Mouse (Mus musculus) ES-E14 (cell line): ENCODE data around the gene Rph3a. TPM values are rescaled to one million over a fixed set of nuclear protein-coding genes. Genes with fewer than 3 reads are reported as not detected.

Source experiments
- DNase-seq: peaks from one replicate; pipeline ENCODE4 v3.0.0-alpha.2; 2013; ENCODE audit warnings: low read depth, low spot score
- H3K27ac ChIP-seq: 2 replicates; pipeline ENCODE4 v1.5.1; 2012; ENCODE audit warnings: low read depth, mild to moderate bottlenecking, low read length, moderate library complexity, mixed read lengths; ENCODE audit not compliant: poor library complexity, insufficient read depth, severe bottlenecking
- H3K36me3 ChIP-seq: 2 replicates; pipeline ENCODE4 v1.6.1; 2012; ENCODE audit warnings: mild to moderate bottlenecking, low read length, moderate library complexity, mixed read lengths; ENCODE audit not compliant: control insufficient read depth, poor library complexity, insufficient read depth, severe bottlenecking
- H3K4me1 ChIP-seq, 2 experiments: fragments of 150-350 bp in 1 of 2; sonication (generic) in 1 of 2; 2 replicates each; pipeline ENCODE4 v1.6.1; 2012; ENCODE audit warnings: low read length in 2 of 2, mild to moderate bottlenecking in 1 of 2, mixed read lengths in 1 of 2; ENCODE audit not compliant: control insufficient read depth in 2 of 2, insufficient read depth in 2 of 2, poor library complexity in 1 of 2
- H3K4me3 ChIP-seq, 2 experiments: fragments of 150-350 bp in 1 of 2; sonication (generic) in 1 of 2; 2 replicates each; pipeline ENCODE4 v1.5.1; 2012; ENCODE audit warnings: low read length in 2 of 2, low read depth in 1 of 2, mild to moderate bottlenecking in 1 of 2, mixed read lengths in 1 of 2; ENCODE audit not compliant: insufficient read depth in 1 of 2, poor library complexity in 1 of 2, severe bottlenecking in 1 of 2
- H3K9ac ChIP-seq: 2 replicates; pipeline ENCODE4 v1.6.1; 2012; ENCODE audit warnings: low read depth, mild to moderate bottlenecking, low read length, mixed read lengths; ENCODE audit not compliant: poor library complexity, insufficient read depth, severe bottlenecking
- H3K9me3 ChIP-seq: fragments of 150-350 bp; sonication (generic); 2 replicates; pipeline ENCODE4 v1.6.1; 2012; ENCODE audit warnings: low read depth, mild to moderate bottlenecking, low read length; ENCODE audit not compliant: control insufficient read depth, insufficient read depth
- CHD2 ChIP-seq: IDR thresholded peaks from 2 replicates; pipeline ENCODE4 v1.6.1; 2014; ENCODE audit warnings: mild to moderate bottlenecking, low read depth, low read length, inconsistent platforms
- HCFC1 ChIP-seq: IDR thresholded peaks from 2 replicates; pipeline ENCODE4 v1.6.1; 2012; ENCODE audit warnings: low read length, inconsistent platforms, borderline replicate concordance; ENCODE audit not compliant: insufficient read depth
- MAFK ChIP-seq: IDR thresholded peaks from 2 replicates; pipeline ENCODE4 v1.6.1; 2014; ENCODE audit warnings: mild to moderate bottlenecking, low read depth, low read length, inconsistent platforms; ENCODE audit not compliant: insufficient read depth
- ZC3H11A ChIP-seq: IDR thresholded peaks from 2 replicates; pipeline ENCODE4 v1.6.1; 2012; ENCODE audit warnings: low read depth, mild to moderate bottlenecking, inconsistent platforms, low read length, borderline replicate concordance
- ZNF384 ChIP-seq: IDR thresholded peaks from 2 replicates; pipeline ENCODE4 v1.6.1; 2012; ENCODE audit warnings: low read depth, low read length, inconsistent platforms
- in situ Hi-C, 2 experiments: fragments of 600-800 bp; cut with MboI; formaldehyde crosslinking; loops; one replicate each; pipeline ENCODE4 v1.15.1; 2025; ENCODE audit warnings: low sequenced_read_pairs in 2 of 2, inconsistent platforms in 1 of 2; ENCODE audit not compliant: unreplicated experiment in 2 of 2
- total RNA-seq: library from RNA; depleted of rRNA; stranded (reverse); fragments of 300-350 nt; gene quantifications from 2 replicates; pipeline ENCODE4 v1.2.3, GENCODE M21; 2012

The Rph3a gene
- total RNA-seq, 1 experiment, result 0.09 TPM

DNA sequence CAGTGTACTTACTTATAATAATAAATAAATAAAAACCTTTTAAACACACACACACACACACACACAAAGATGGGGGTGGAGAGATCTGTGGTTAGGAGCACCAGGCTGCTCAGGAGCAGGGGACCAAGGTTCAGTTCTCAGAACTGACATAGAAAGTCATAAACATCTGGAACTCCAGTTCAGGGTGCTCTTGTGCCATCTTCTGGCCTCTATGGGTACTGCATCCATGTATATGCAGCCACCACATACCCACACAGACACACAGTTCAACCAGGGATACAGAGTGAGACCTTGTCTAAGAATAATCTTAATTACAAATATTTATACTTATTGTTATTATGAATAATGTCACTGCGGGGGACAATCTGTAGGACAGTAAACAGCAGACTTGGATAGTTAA is 26.9 kb downstream of the Rph3a start:
- peak; percentile 57 for DNase-seq
- in situ Hi-C loops, result no loop called here
- TF ChIP-seq MAFK (no peak), CHD2 (no peak), ZNF384 (no peak), ZC3H11A (peak; percentile 53; the same call in 1 of the 2 replicates), HCFC1 (no peak)
- H3K36me3 ChIP-seq, result no peaks in the 10 kb centered on the region
- H3K4me3 ChIP-seq, result no peak overlapping the region
- H3K4me1 ChIP-seq, result no peaks in the 10 kb centered on the region
- H3K9ac ChIP-seq, result no peak overlapping the region
- H3K9me3 ChIP-seq, result no peaks in the 10 kb centered on the region
- H3K27ac ChIP-seq, result no peak overlapping the region

- no peak overlapping the region for H3K9ac ChIP-seq
- H3K9me3 ChIP-seq, result no peaks in the 10 kb centered on the region
- in situ Hi-C loops, result no loop called here
- H3K27ac ChIP-seq, result no peak overlapping the region
- DNase-seq, result no peak
- no peaks in the 10 kb centered on the region for H3K36me3 ChIP-seq
- no peak overlapping the region for H3K4me3 ChIP-seq
- TF ChIP-seq CHD2, result no peak
- no peak for TF ChIP-seq HCFC1
- H3K4me1 ChIP-seq, result peaks cover 0 to under 1% of the 10 kb centered on the region in 2 experiments; a peak in 1 of 4 replicates
Observed at GRCm38 (mm10) chr5:120981211-120981610, 28.7 kb downstream of the Rph3a start.

DNA sequence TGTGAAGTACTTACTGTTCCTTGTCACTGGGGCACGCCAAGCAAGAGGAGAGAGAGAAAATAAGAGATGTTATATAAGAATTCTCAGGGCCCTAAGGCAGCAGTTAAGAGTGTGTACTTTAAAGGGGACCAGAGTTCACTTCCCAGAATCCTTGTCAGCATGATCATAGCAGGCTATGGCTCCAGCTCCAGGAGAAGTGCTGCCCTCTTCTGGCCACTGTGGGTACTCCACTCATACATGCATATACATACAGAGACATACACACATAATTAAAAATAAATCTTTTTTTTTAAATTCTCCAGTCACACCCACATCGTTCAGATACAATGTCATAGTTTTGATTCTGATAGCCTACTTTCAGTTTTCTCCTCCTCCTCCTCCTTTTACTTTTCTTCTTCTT is 29.8 kb downstream of the Rph3a start:
- Histone ChIP-seq H3K36me3 (no peaks in the 10 kb centered on the region), H3K9ac (no peak overlapping the region), H3K4me3 (no peak overlapping the region), H3K9me3 (no peaks in the 10 kb centered on the region), H3K27ac (no peak overlapping the region), H3K4me1 (peaks cover 0 to 5% of the 10 kb centered on the region in 2 experiments; a peak in 1 of 4 replicates)
- no peak for DNase-seq
- TF ChIP-seq ZNF384 (no peak), ZC3H11A (no peak), HCFC1 (no peak), CHD2 (no peak)
- in situ Hi-C loops, result no loop called here

DNA sequence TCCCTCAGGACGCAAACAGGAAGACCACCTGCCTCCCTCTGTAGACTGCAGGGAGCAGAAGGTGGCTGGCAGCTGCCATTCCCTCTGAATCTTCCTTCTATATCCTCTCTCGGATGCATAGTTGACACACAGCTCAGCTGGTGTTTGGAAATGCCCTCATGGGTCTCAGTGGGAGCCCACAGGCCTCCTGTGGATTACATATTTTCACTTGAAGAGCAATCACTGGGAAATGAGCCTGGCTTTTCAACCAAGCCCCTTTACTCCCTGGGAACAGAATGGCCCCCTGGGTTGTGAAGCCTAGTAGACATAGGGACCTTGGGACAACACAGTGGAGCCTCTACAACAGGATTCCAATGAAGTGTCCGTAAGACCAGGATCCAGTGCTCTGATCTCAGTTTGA is 33.8 kb downstream of the Rph3a start:
- no peak for DNase-seq
- no peak overlapping the region for H3K4me3 ChIP-seq
- peaks cover 0 to 5% of the 10 kb centered on the region in 2 experiments; a peak in 1 of 4 replicates for H3K4me1 ChIP-seq
- TF ChIP-seq CHD2 (no peak), ZNF384 (no peak), ZC3H11A (no peak), MAFK (no peak), HCFC1 (no peak)
- in situ Hi-C loops, result no loop called here
- no peaks in the 10 kb centered on the region for H3K36me3 ChIP-seq
- H3K9me3 ChIP-seq, result no peaks in the 10 kb centered on the region
- no peak overlapping the region for H3K27ac ChIP-seq
- no peak overlapping the region for H3K9ac ChIP-seq

GRCm38 (mm10) chr5:120974522-120974921 is 35.4 kb downstream of the Rph3a start:
- H3K9me3 ChIP-seq, result no peaks in the 10 kb centered on the region
- no peak overlapping the region for H3K27ac ChIP-seq
- no peak overlapping the region for H3K4me3 ChIP-seq
- TF ChIP-seq ZNF384, result no peak
- DNase-seq, result no peak
- peaks cover 0 to 5% of the 10 kb centered on the region in 2 experiments; a peak in 1 of 4 replicates for H3K4me1 ChIP-seq
- in situ Hi-C loops, result no loop called here
- H3K36me3 ChIP-seq, result no peaks in the 10 kb centered on the region
- no peak overlapping the region for H3K9ac ChIP-seq
